Mouse (Mus musculus): ENCODE results near the gene Olfr951. TPM values are rescaled to one million over a fixed set of nuclear protein-coding genes. Genes with fewer than 3 reads are reported as not detected.

Olfr951 gene
- polyA plus RNA-seq (2012; rRNA removed): not detected in 2 replicates

DNA sequence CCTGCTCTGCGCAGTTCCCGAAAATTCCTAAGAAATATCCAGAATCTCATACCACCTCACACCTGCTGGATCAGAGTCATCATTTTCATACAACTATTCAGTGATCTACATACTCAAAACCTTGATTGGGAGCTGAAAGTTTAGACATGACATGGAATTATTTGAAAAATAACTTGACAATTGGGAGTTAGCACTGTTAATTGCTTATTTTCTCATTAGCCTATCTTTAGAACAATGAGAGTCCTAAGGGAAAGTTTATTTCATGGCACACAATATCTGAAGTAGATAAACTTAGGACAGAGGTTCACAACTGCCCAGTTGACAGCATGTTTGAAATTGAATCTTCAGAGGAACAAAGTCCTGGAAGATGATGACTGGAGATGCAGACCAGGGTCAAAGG, at the start of gene Olfr951:
Olfr951 (plus strand) TSS at position 301 of the 400 bp plus-strand sequence.
- 83% methylated on average over 2 of the region's 2 CpGs for WGBS
- TF ChIP-seq POLR2A (IDR thresholded peaks at IDR 0.05; ENCODE audit: borderline replicate concordance, extremely low read depth, low read depth, low read length) (no peak), CTCF (IDR thresholded peaks at IDR 0.05; ENCODE audit: insufficient read depth, low read length) (no peak)

DNA sequence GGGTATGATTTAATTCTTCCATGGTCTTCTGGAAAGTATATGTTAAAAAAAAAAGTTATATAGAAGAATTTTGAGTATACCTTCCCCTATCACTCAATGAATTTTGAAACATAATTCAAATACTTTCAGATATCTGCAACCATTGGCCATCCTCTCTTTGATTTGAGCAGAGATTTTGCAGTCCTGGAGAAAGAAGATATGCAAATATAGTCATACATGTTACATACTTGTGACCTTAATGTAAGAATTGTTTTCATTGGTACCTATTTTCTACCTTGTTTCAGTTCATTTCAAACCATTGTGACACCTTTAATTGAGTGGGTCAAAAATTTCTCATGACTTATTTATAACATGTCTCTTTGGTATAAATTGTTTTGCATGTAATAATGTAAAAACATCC, 39.8 kb downstream of the Olfr951 start, which contains the start of gene Olfr952:
Olfr952 (minus strand) TSS at position 101 of the 400 bp plus-strand sequence.
- no peak for DNase-seq
- TF ChIP-seq POLR2A (IDR thresholded peaks at IDR 0.05; ENCODE audit: borderline replicate concordance, extremely low read depth, low read depth, low read length) (no peak), CTCF (IDR thresholded peaks at IDR 0.05; ENCODE audit: insufficient read depth, low read length) (no peak)

More for the DNA sequence above, at the start of gene Olfr951:
- Histone ChIP-seq H3K4me3 (replicated peaks; ENCODE audit: extremely low read depth, low read depth, low read length) (no peak within 1 kb of the TSS), H3K4me1 (ENCODE audit: control insufficient read depth, insufficient read depth, low read length) (no peaks in the 10 kb centered on the region)
- DNase-seq: no peak

More for the DNA sequence above, 39.8 kb downstream of the Olfr951 start, which contains the start of gene Olfr952:
- H3K4me3 ChIP-seq (replicated peaks; ENCODE audit: extremely low read depth, low read depth, low read length): no peak within 1 kb of the TSS
- H3K4me1 ChIP-seq (ENCODE audit: control insufficient read depth, insufficient read depth, low read length): no peaks in the 10 kb centered on the region

Other genes with a start within 250 kb of the Olfr951 start
- not detected in 2 replicates for gene Olfr943, start 221.1 kb upstream of the Olfr951 start, polyA plus RNA-seq (2012; rRNA removed)
- not detected in 2 replicates for gene Olfr944, start 185.5 kb upstream of the Olfr951 start, polyA plus RNA-seq (2012; rRNA removed)
- not detected in 2 replicates for gene Olfr1537, start 137.4 kb upstream of the Olfr951 start, polyA plus RNA-seq (2012; rRNA removed)
- not detected in 2 replicates for gene Olfr945, start 110.6 kb upstream of the Olfr951 start, polyA plus RNA-seq (2012; rRNA removed)
- gene Olfr948, start 61.4 kb upstream of the Olfr951 start, polyA plus RNA-seq (2012; rRNA removed): not detected in 2 replicates
- not detected in 2 replicates for gene Olfr952, start 39.7 kb downstream of the Olfr951 start, polyA plus RNA-seq (2012; rRNA removed)
- not detected in 2 replicates for gene Olfr954, start 69.3 kb downstream of the Olfr951 start, polyA plus RNA-seq (2012; rRNA removed)
- not detected in 2 replicates for gene Olfr955, start 84.5 kb downstream of the Olfr951 start, polyA plus RNA-seq (2012; rRNA removed)
- not detected in 2 replicates for gene Olfr44, start 106.6 kb downstream of the Olfr951 start, polyA plus RNA-seq (2012; rRNA removed)
- not detected in 2 replicates for gene Olfr957, start 128.4 kb downstream of the Olfr951 start, polyA plus RNA-seq (2012; rRNA removed)
- gene Olfr958, start 166.6 kb downstream of the Olfr951 start, polyA plus RNA-seq (2012; rRNA removed): not detected in 2 replicates
- gene Olfr959, start 188.2 kb downstream of the Olfr951 start, polyA plus RNA-seq (2012; rRNA removed): not detected in 2 replicates
- gene AW551984, start 217.0 kb downstream of the Olfr951 start, polyA plus RNA-seq (2012; rRNA removed): 0.25 and 0.56 TPM in 2 replicates
- gene Olfr148, start 223.2 kb downstream of the Olfr951 start, polyA plus RNA-seq (2012; rRNA removed): not detected in 2 replicates
- not detected in 2 replicates for gene Olfr960, start 234.0 kb downstream of the Olfr951 start, polyA plus RNA-seq (2012; rRNA removed)